Mouse (Mus musculus) midbrain, embryonic 14.5 days (tissue): ENCODE data around the gene Hacl1. TPM values are rescaled to one million over a fixed set of nuclear protein-coding genes. Genes with fewer than 3 reads are reported as not detected.

ENCODE experiments used
- ATAC-seq: fragments of 200-750 bp; cut with Nextera tagmentation; 2 replicates; pipeline ENCODE4 v1.8.0; 2017; ENCODE audit warnings: moderate number of reproducible peaks, moderate library complexity; ENCODE audit not compliant: low FRiP score, low TSS enrichment
- DNase-seq: peaks from one replicate; pipeline ENCODE4 v3.0.0-alpha.2; 2015
- H3K27ac ChIP-seq: fragments of 300-500 bp; sonication (generic); replicated peaks from 2 replicates; pipeline ENCODE4 v1.5.1; 2014; ENCODE audit warnings: mild to moderate bottlenecking, low read depth, low read length, moderate library complexity
- H3K27me3 ChIP-seq: fragments of 300-500 bp; sonication (generic); 2 replicates; pipeline ENCODE4 v1.6.1; 2014; ENCODE audit warnings: low read length, control low read depth, mixed read lengths; ENCODE audit not compliant: control insufficient read depth, insufficient read depth
- H3K36me3 ChIP-seq: fragments of 300-500 bp; sonication (generic); 2 replicates; pipeline ENCODE4 v1.6.1; 2014; ENCODE audit warnings: low read length, control low read depth; ENCODE audit not compliant: control insufficient read depth, insufficient read depth
- H3K4me1 ChIP-seq: fragments of 300-500 bp; sonication (generic); 2 replicates; pipeline ENCODE4 v1.6.1; 2014; ENCODE audit warnings: mild to moderate bottlenecking, antibody characterized with exemption, low read length, control low read depth; ENCODE audit not compliant: control insufficient read depth, insufficient read depth
- H3K4me2 ChIP-seq: fragments of 300-500 bp; sonication (generic); 2 replicates; pipeline ENCODE4 v1.6.1; 2014; ENCODE audit warnings: mild to moderate bottlenecking, low read length, moderate library complexity
- H3K4me3 ChIP-seq: fragments of 300-500 bp; sonication (generic); replicated peaks from 2 replicates; pipeline ENCODE4 v1.5.1; 2014; ENCODE audit warnings: low read depth, low read length
- H3K9ac ChIP-seq: fragments of 300-500 bp; sonication (generic); replicated peaks from 2 replicates; pipeline ENCODE4 v1.6.1; 2014; ENCODE audit warnings: mild to moderate bottlenecking, low read length, moderate library complexity
- H3K9me3 ChIP-seq: fragments of 300-500 bp; sonication (generic); 2 replicates; pipeline ENCODE4 v1.6.1; 2016; ENCODE audit warnings: low read length, control low read depth, mixed read lengths; ENCODE audit not compliant: control insufficient read depth
- WGBS: fragments of 180-500 bp; shearing (Covaris S2); extraction: QIAGEN DNeasy Blood & Tissue Kit; methylation state at CpG from one replicate; pipeline ENCODE4 v1.1.7; 2014; 5-methylcytosine and 5-hydroxymethylcytosine counted together
- polyA plus RNA-seq: library from polyadenylated mRNA; unstranded; fragments of >200 nt; fragmentation: Nextera tagmentation; extraction: Ambion mirVana; gene quantifications from 2 replicates; pipeline ENCODE4 v1.2.1, GENCODE M21; 2014

Gene Hacl1
- polyA plus RNA-seq = 5.6 and 8.0 TPM in 2 replicates

DNA sequence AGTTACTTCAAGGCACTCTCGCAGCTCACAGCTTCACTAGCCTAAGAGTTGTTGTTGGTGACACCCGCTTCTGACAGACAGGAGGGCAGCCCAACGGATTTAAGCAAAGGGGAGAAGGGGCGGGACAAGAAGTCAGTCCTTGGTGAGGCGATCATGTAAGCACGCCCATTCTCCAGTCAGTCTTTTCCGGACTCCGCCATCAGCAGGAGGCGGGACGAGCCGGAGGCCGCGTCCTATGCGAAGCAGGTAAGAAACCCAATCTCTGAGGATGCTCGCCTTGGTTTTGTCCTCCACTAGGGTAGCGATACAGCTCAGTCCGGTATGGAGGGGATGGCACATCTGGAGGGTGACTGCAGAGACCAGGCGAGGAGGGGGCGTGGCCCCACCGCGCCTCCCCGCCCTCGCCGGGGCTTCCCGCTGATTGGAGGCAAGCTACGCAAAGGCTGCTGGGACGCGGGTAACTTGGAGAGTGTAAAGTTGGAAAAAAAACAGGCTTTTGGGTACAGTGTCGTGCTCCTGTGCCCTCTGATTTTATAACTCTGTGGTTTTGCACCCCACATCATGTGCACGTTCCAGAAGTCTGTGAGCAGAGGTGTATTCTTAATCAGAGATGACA is at the start of gene Hacl1, which contains the start of gene Btd:
Gene Hacl1, minus strand, starts transcription at position 397 of the 616 bp plus-strand sequence.
Gene Btd, plus strand, starts transcription at position 139 of the 616 bp plus-strand sequence.
- Histone ChIP-seq H3K9me3 (no peaks in the 10 kb centered on the region), H3K36me3 (no peaks in the 10 kb centered on the region), H3K27ac (peak within 1 kb of the TSS; percentile 86), H3K4me1 (peaks cover 11% of the 10 kb centered on the region; the same call in 1 of the 2 replicates), H3K4me3 (peak within 1 kb of the TSS; percentile 65), H3K9ac (peak within 1 kb of the TSS; percentile 66), H3K27me3 (no peaks in the 10 kb centered on the region), H3K4me2 (peak within 1 kb of the TSS; percentile 97)
- peak; percentile 93 for DNase-seq
- peak; percentile 96 for ATAC-seq
- WGBS = under 1% methylated on average over 30 of the region's 30 CpGs

DNA sequence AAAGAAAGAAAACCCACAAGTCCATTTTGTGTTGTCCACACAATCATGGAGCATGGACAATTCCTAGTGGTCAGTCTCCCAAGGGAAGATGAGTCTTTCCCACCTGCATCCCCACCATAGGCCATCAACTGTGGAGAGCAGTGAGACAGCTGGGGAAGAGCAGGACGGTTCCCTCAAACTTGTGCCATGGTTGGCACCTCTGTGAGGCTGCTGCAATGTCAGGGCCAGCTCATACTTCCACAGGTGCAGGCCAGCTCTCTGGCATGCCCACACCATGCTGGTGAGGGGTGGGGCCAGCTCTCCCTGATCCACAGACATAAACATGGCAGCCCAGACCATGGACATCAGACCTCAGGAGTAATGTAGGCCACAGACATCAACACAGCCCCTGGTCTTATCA is 45.1 kb upstream of the Hacl1 start:
- H3K9ac ChIP-seq = no peak overlapping the region

DNA sequence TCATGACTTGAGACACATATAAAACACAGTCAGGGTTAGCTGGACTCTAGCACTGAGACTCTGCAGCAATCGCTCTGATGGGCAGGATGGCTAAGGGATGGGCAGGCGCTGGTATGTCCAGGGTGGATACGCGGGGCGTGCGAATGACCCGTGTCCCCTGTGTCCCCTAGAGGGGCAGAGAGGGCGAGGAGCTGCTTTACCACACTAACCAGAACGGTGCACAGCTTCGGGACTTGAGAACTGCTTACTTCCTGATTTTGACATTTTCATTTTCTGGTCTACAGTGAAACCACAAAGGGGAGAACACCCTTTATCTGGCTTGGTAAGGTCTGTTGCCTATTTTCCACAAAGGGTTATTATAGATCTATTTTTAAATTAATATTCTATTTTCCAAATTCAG is 44.6 kb upstream of the Hacl1 start:
- H3K9me3 ChIP-seq = no peaks in the 10 kb centered on the region
- ATAC-seq (no peak), DNase-seq (no peak)
- H3K27ac ChIP-seq = no peak overlapping the region
- 90% methylated on average over 10 of the region's 10 CpGs for WGBS
- H3K36me3 ChIP-seq = no peaks in the 10 kb centered on the region
- H3K4me3 ChIP-seq = no peak overlapping the region
- no peak overlapping the region for H3K4me2 ChIP-seq
- no peak overlapping the region for H3K9ac ChIP-seq
- no peaks in the 10 kb centered on the region for H3K4me1 ChIP-seq
- no peaks in the 10 kb centered on the region for H3K27me3 ChIP-seq

More for the DNA sequence above, 45.1 kb upstream of the Hacl1 start:
- Histone ChIP-seq H3K9me3 (no peaks in the 10 kb centered on the region), H3K4me1 (no peaks in the 10 kb centered on the region), H3K4me2 (no peak overlapping the region), H3K27ac (no peak overlapping the region), H3K4me3 (no peak overlapping the region), H3K36me3 (no peaks in the 10 kb centered on the region), H3K27me3 (no peaks in the 10 kb centered on the region)
- WGBS = 96% methylated on average over 1 of the region's 1 CpGs
- ATAC-seq = no peak
- DNase-seq = no peak

DNA sequence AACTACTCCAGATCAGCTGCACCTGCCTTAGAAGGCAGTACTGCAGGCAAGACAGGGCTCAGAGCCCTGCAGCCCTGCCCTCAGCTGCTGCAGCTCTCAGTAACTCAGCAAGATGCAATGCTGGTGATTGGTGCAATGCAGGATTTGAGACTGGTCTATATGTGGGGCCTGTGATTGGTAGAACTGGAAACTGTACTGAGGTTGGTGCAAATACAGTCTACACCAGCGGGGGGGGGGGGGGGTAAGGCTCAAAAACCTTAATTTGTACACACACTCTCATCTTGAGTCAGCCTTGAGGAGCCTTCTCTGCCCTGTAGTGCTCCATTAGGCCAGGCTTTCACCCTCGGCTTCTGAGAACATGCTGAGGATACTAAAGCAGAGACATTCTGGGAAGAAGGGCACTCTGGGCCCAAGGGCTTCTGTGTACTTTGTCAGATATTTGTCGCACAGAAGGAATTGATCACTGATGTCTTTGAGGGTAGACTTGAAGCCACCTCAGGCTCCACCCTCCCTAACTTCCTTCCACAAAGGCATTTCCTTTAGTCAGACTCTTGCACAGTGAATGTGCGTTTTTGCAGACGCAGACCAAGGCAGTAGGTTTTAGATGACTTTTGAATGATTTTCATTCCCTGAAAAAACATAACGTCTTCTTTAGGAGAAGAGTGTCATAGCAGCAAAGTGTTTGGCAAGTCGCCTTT is 43.4 kb upstream of the Hacl1 start:
- no peak overlapping the region for H3K9ac ChIP-seq
- DNase-seq (no peak), ATAC-seq (no peak)
- no peaks in the 10 kb centered on the region for H3K4me1 ChIP-seq
- H3K27ac ChIP-seq = no peak overlapping the region
- no peaks in the 10 kb centered on the region for H3K9me3 ChIP-seq
- WGBS = 77% methylated on average over 7 of the region's 7 CpGs
- no peak overlapping the region for H3K4me2 ChIP-seq
- H3K4me3 ChIP-seq = no peak overlapping the region
- no peaks in the 10 kb centered on the region for H3K27me3 ChIP-seq
- no peaks in the 10 kb centered on the region for H3K36me3 ChIP-seq

DNA sequence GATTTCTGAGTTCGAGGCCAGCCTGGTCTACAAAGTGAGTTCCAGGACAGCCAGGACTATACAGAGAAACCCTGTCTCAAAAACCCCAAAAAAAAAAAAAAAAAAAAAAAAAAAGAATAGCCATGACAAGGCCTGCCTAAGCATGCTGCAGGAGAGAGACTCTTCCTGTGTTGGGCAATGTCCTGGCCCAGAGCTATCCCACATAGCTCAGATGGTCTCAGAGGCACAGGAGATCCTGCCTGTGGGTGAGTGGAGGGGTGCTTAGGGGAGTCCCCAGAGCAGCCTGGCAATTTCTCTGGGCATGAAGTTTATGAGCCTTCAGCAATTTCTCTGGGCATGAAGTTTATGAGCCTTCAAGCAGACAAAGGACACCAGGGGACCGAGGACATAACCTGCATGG is 42.5 kb upstream of the Hacl1 start:
- no peaks in the 10 kb centered on the region for H3K4me1 ChIP-seq
- no peaks in the 10 kb centered on the region for H3K9me3 ChIP-seq
- no peak for DNase-seq
- H3K9ac ChIP-seq = no peak overlapping the region
- no peaks in the 10 kb centered on the region for H3K27me3 ChIP-seq
- H3K4me2 ChIP-seq = no peak overlapping the region
- WGBS = 96% methylated on average over 2 of the region's 2 CpGs
- no peaks in the 10 kb centered on the region for H3K36me3 ChIP-seq
- H3K4me3 ChIP-seq = no peak overlapping the region
- H3K27ac ChIP-seq = no peak overlapping the region
- ATAC-seq = no peak

DNA sequence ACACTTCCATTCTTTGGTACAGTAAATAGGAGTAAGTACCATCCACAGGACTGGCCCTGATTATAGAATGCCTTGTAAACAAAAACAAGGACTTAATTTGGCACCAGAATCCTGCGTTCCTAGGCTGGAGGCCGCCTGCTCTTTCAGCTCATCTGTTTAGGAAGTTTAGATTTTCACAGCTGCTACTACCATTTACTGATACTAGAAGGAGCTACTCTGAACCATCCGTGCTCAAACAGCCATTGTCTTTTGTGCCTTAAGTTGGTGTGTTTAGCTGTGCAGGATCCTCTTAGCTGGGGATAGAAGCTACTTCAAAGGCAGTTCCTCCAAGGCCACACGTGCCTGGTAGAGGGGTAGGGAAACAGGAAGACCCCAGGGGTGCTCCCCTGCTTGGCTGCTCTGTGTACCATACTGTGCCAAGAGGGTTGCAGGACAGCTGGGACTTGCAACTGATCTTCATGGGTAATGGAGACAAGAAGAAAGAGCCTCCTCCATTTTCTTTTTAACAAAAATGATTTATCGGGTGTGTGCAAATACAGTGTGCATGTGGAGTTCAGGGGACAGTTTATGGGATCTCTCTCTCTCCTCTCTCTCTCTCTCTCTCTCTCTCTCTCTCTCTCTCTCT is 41.0 kb upstream of the Hacl1 start:
- H3K4me1 ChIP-seq = no peaks in the 10 kb centered on the region
- no peak overlapping the region for H3K4me3 ChIP-seq
- DNase-seq (no peak), ATAC-seq (no peak)
- H3K27ac ChIP-seq = no peak overlapping the region
- H3K4me2 ChIP-seq = no peak overlapping the region
- H3K27me3 ChIP-seq = no peaks in the 10 kb centered on the region
- no peaks in the 10 kb centered on the region for H3K36me3 ChIP-seq
- H3K9ac ChIP-seq = no peak overlapping the region
- no peaks in the 10 kb centered on the region for H3K9me3 ChIP-seq
- 53% methylated on average over 5 of the region's 5 CpGs for WGBS

DNA sequence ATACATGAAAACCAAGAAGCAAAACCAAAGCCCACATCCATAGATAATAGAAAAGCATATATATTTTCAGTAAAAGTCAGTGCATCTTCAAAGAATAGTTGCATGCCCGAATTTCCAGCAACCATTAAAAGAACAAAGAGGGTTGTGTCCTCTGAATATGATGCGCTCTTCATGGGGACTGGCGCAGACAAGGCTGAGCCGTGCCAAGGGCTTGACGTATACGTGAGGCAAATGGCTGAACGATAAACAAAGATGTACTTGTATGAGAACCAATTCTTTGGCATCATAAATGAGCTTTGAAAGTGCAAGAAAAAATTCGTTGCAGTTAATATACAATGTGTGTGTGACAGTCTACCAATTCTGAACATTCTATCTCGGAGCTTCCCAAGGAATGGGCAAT is 40.2 kb upstream of the Hacl1 start:
- 89% methylated on average over 9 of the region's 9 CpGs for WGBS
- H3K27ac ChIP-seq = no peak overlapping the region
- DNase-seq (no peak), ATAC-seq (no peak)
- H3K9ac ChIP-seq = no peak overlapping the region
- no peak overlapping the region for H3K4me2 ChIP-seq
- no peak overlapping the region for H3K4me3 ChIP-seq
- no peaks in the 10 kb centered on the region for H3K4me1 ChIP-seq
- H3K36me3 ChIP-seq = no peaks in the 10 kb centered on the region
- H3K9me3 ChIP-seq = no peaks in the 10 kb centered on the region
- H3K27me3 ChIP-seq = no peaks in the 10 kb centered on the region

DNA sequence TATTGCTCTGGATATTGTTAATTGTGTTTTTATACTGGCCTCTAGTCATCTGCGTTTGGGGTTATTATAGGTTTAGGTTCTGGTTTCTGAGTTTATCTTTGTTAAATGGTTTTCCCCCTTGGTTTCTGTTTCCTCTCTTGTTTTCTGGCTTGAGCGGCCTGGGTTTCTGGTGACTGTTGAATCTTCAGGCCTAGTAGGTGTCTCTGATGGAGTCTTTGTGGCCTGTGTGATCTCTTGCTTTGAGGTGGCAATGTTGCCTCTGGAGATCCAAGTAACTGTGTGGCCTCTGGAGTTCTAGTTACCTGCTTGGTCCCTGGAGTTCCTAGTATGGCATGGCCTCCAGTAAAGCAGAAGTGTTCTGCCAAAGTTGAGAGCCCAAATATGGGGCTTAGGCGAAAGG is 39.6 kb upstream of the Hacl1 start:
- ATAC-seq (no peak), DNase-seq (no peak)
- Histone ChIP-seq H3K36me3 (no peaks in the 10 kb centered on the region), H3K9me3 (no peaks in the 10 kb centered on the region), H3K27me3 (no peaks in the 10 kb centered on the region), H3K9ac (no peak overlapping the region), H3K4me1 (no peaks in the 10 kb centered on the region), H3K4me3 (no peak overlapping the region), H3K27ac (no peak overlapping the region), H3K4me2 (no peak overlapping the region)
- 92% methylated on average over 3 of the region's 3 CpGs for WGBS
